Mouse (Mus musculus) embryonic fibroblast, embryonic 13.5 days (primary cell): Measurements from ENCODE around the gene Eif2ak4.

Experiments used
- CTCF ChIP-seq: IDR thresholded peaks from 2 replicates; pipeline ENCODE4 v1.5.1; 2011; ENCODE audit warnings: mild to moderate bottlenecking, control low read depth, low read length, moderate library complexity, borderline replicate concordance; ENCODE audit not compliant: insufficient read depth
- POLR2A ChIP-seq: IDR thresholded peaks from 2 replicates; pipeline ENCODE4 v1.6.1; 2011; ENCODE audit warnings: low read depth, mild to moderate bottlenecking, control low read depth, low read length, moderate library complexity

- TF ChIP-seq CTCF: no peak
- TF ChIP-seq POLR2A: no peak
Observed at GRCm38 (mm10) chr2:118491281-118491731, 102.9 kb downstream of the Eif2ak4 start.
